Mouse (Mus musculus): ENCODE data around the gene Rtp1. TPM values are rescaled to one million over a fixed set of nuclear protein-coding genes. Genes with fewer than 3 reads are reported as not detected.

Rtp1 gene
- polyA plus RNA-seq, 1 experiment from 2014 or later: not detected

GRCm38 (mm10) chr16:23416261-23416656 is 12.7 kb upstream of the Rtp1 start:
- no peaks in the 10 kb centered on the region; the same call in 1 of the 2 replicates for H3K4me1 ChIP-seq (ENCODE audit: control insufficient read depth, insufficient read depth, low read length)
- H3K4me3 ChIP-seq (ENCODE audit: low read depth, low read length): no peak overlapping the region
- no peak for ATAC-seq (replicated peaks; ENCODE audit: insufficient number of reproducible peaks, low FRiP score, low TSS enrichment, low read depth)
- peak; percentile 68 for DNase-seq (ENCODE audit: low spot score)
- H3K9ac ChIP-seq (replicated peaks; ENCODE audit: low read length): no peak overlapping the region
- H3K4me2 ChIP-seq (ENCODE audit: low read depth, low read length): no peak overlapping the region
- no peaks in the 10 kb centered on the region for H3K36me3 ChIP-seq (replicated peaks; ENCODE audit: control insufficient read depth, insufficient read depth, low read depth, low read length)
- H3K27me3 ChIP-seq (ENCODE audit: control insufficient read depth, insufficient read depth, low read length): no peaks in the 10 kb centered on the region
- WGBS: 22% methylated on average over 10 of the region's 10 CpGs
- H3K9me3 ChIP-seq (replicated peaks; ENCODE audit: control insufficient read depth, low read length): no peaks in the 10 kb centered on the region
- H3K27ac ChIP-seq (replicated peaks; ENCODE audit: low read depth, low read length): no peak overlapping the region; the same call in 1 of the 2 replicates

GRCm38 (mm10) chr16:23416657-23417293 is 12.2 kb upstream of the Rtp1 start:
- H3K27ac ChIP-seq (replicated peaks; ENCODE audit: low read depth, low read length): no peak overlapping the region; the same call in 1 of the 2 replicates
- no peak overlapping the region for H3K4me3 ChIP-seq (ENCODE audit: low read depth, low read length)
- peak; percentile 63; the same call in 1 of the 2 replicates for ATAC-seq (replicated peaks; ENCODE audit: insufficient number of reproducible peaks, low FRiP score, low TSS enrichment, low read depth)

GRCm38 (mm10) chr16:23417456-23418240 is 11.3 kb upstream of the Rtp1 start:
- ATAC-seq (replicated peaks; ENCODE audit: insufficient number of reproducible peaks, low FRiP score, low TSS enrichment, low read depth) (no peak), DNase-seq (ENCODE audit: low spot score) (no peak)
- Histone ChIP-seq H3K27ac (replicated peaks; ENCODE audit: low read depth, low read length) (no peak overlapping the region), H3K27me3 (ENCODE audit: control insufficient read depth, insufficient read depth, low read length) (no peaks in the 10 kb centered on the region), H3K9ac (replicated peaks; ENCODE audit: low read length) (no peak overlapping the region), H3K4me2 (ENCODE audit: low read depth, low read length) (no peak overlapping the region), H3K4me3 (ENCODE audit: low read depth, low read length) (no peak overlapping the region), H3K36me3 (replicated peaks; ENCODE audit: control insufficient read depth, insufficient read depth, low read depth, low read length) (no peaks in the 10 kb centered on the region), H3K9me3 (replicated peaks; ENCODE audit: control insufficient read depth, low read length) (no peaks in the 10 kb centered on the region), H3K4me1 (ENCODE audit: control insufficient read depth, insufficient read depth, low read length) (no peaks in the 10 kb centered on the region; the same call in 1 of the 2 replicates)
- WGBS: 59% methylated on average over 13 of the region's 13 CpGs

More at GRCm38 (mm10) chr16:23416657-23417293, 12.2 kb upstream of the Rtp1 start:
- H3K9me3 ChIP-seq (replicated peaks; ENCODE audit: control insufficient read depth, low read length): no peaks in the 10 kb centered on the region
- no peaks in the 10 kb centered on the region for H3K36me3 ChIP-seq (replicated peaks; ENCODE audit: control insufficient read depth, insufficient read depth, low read depth, low read length)
- peak; percentile 29 for DNase-seq (ENCODE audit: low spot score)
- H3K9ac ChIP-seq (replicated peaks; ENCODE audit: low read length): no peak overlapping the region
- 27% methylated on average over 9 of the region's 9 CpGs for WGBS
- no peaks in the 10 kb centered on the region; the same call in 1 of the 2 replicates for H3K4me1 ChIP-seq (ENCODE audit: control insufficient read depth, insufficient read depth, low read length)
- H3K27me3 ChIP-seq (ENCODE audit: control insufficient read depth, insufficient read depth, low read length): no peaks in the 10 kb centered on the region
- peak overlapping the region; percentile 5; the same call in 1 of the 2 replicates for H3K4me2 ChIP-seq (ENCODE audit: low read depth, low read length)

- no peak overlapping the region for H3K9ac ChIP-seq (replicated peaks; ENCODE audit: low read length)
- no peak for ATAC-seq (replicated peaks; ENCODE audit: insufficient number of reproducible peaks, low FRiP score, low TSS enrichment, low read depth)
- H3K9me3 ChIP-seq (replicated peaks; ENCODE audit: control insufficient read depth, low read length): no peaks in the 10 kb centered on the region
- no peak for DNase-seq (ENCODE audit: low spot score)
- no peaks in the 10 kb centered on the region; the same call in 1 of the 2 replicates for H3K4me1 ChIP-seq (ENCODE audit: control insufficient read depth, insufficient read depth, low read length)
- H3K4me3 ChIP-seq (ENCODE audit: low read depth, low read length): no peak overlapping the region
- WGBS: 86% methylated on average over 8 of the region's 8 CpGs
- no peaks in the 10 kb centered on the region for H3K36me3 ChIP-seq (replicated peaks; ENCODE audit: control insufficient read depth, insufficient read depth, low read depth, low read length)
- H3K27me3 ChIP-seq (ENCODE audit: control insufficient read depth, insufficient read depth, low read length): no peaks in the 10 kb centered on the region
- no peak overlapping the region for H3K27ac ChIP-seq (replicated peaks; ENCODE audit: low read depth, low read length)
- no peak overlapping the region for H3K4me2 ChIP-seq (ENCODE audit: low read depth, low read length)
Measured at GRCm38 (mm10) chr16:23419565-23420085, 9.3 kb upstream of the Rtp1 start.

GRCm38 (mm10) chr16:23423825-23424224 is 5.1 kb upstream of the Rtp1 start:
- H3K9me3 ChIP-seq (replicated peaks; ENCODE audit: control insufficient read depth, low read length): no peaks in the 10 kb centered on the region
- H3K27me3 ChIP-seq (ENCODE audit: control insufficient read depth, insufficient read depth, low read length): no peaks in the 10 kb centered on the region
- no peaks in the 10 kb centered on the region for H3K4me1 ChIP-seq (ENCODE audit: control insufficient read depth, insufficient read depth, low read length)
- WGBS: 66% methylated on average over 5 of the region's 5 CpGs
- H3K4me2 ChIP-seq (ENCODE audit: low read depth, low read length): no peak overlapping the region
- ATAC-seq (replicated peaks; ENCODE audit: insufficient number of reproducible peaks, low FRiP score, low TSS enrichment, low read depth) (no peak), DNase-seq (ENCODE audit: low spot score) (no peak)
- no peak overlapping the region for H3K4me3 ChIP-seq (ENCODE audit: low read depth, low read length)
- H3K9ac ChIP-seq (replicated peaks; ENCODE audit: low read length): no peak overlapping the region
- H3K27ac ChIP-seq (replicated peaks; ENCODE audit: low read depth, low read length): no peak overlapping the region
- H3K36me3 ChIP-seq (replicated peaks; ENCODE audit: control insufficient read depth, insufficient read depth, low read depth, low read length): no peaks in the 10 kb centered on the region

GRCm38 (mm10) chr16:23427701-23428100 is 1.2 kb upstream of the Rtp1 start:
- H3K27ac ChIP-seq (replicated peaks; ENCODE audit: low read depth, low read length): no peak overlapping the region
- no peaks in the 10 kb centered on the region for H3K27me3 ChIP-seq (ENCODE audit: control insufficient read depth, insufficient read depth, low read length)
- no peak overlapping the region for H3K4me3 ChIP-seq (ENCODE audit: low read depth, low read length)
- DNase-seq (ENCODE audit: low spot score): no peak
- H3K9me3 ChIP-seq (replicated peaks; ENCODE audit: control insufficient read depth, low read length): no peaks in the 10 kb centered on the region
- H3K36me3 ChIP-seq (replicated peaks; ENCODE audit: control insufficient read depth, insufficient read depth, low read depth, low read length): no peaks in the 10 kb centered on the region
- no peak overlapping the region for H3K4me2 ChIP-seq (ENCODE audit: low read depth, low read length)
- H3K4me1 ChIP-seq (ENCODE audit: control insufficient read depth, insufficient read depth, low read length): no peaks in the 10 kb centered on the region
- no peak for ATAC-seq (replicated peaks; ENCODE audit: insufficient number of reproducible peaks, low FRiP score, low TSS enrichment, low read depth)
- 95% methylated on average over 1 of the region's 1 CpGs for WGBS
- no peak overlapping the region for H3K9ac ChIP-seq (replicated peaks; ENCODE audit: low read length)

GRCm38 (mm10) chr16:23429991-23430390 is 1.1 kb downstream of the Rtp1 start:
- WGBS: 86% methylated on average over 8 of the region's 8 CpGs
- Histone ChIP-seq H3K4me3 (ENCODE audit: low read depth, low read length) (no peak overlapping the region), H3K27me3 (ENCODE audit: control insufficient read depth, insufficient read depth, low read length) (no peaks in the 10 kb centered on the region), H3K4me2 (ENCODE audit: low read depth, low read length) (no peak overlapping the region), H3K9ac (replicated peaks; ENCODE audit: low read length) (no peak overlapping the region), H3K27ac (replicated peaks; ENCODE audit: low read depth, low read length) (no peak overlapping the region), H3K36me3 (replicated peaks; ENCODE audit: control insufficient read depth, insufficient read depth, low read depth, low read length) (no peaks in the 10 kb centered on the region), H3K9me3 (replicated peaks; ENCODE audit: control insufficient read depth, low read length) (no peaks in the 10 kb centered on the region), H3K4me1 (ENCODE audit: control insufficient read depth, insufficient read depth, low read length) (no peaks in the 10 kb centered on the region)
- DNase-seq (ENCODE audit: low spot score) (no peak), ATAC-seq (replicated peaks; ENCODE audit: insufficient number of reproducible peaks, low FRiP score, low TSS enrichment, low read depth) (no peak)

All from embryonic facial prominence, embryonic 11.5 days (tissue).